Mouse (Mus musculus) monocyte, adult 2 months (primary cell): ENCODE measurements around the gene Gm13288.
"Not testable (repeated sequence)": the region's sequence is repeated elsewhere in the genome, so short reads cannot be mapped to it uniquely, and the experiment has no call there.

ENCODE experiments used
- DNase-seq, 2 experiments: peaks; one replicate each; pipeline ENCODE4 v3.0.0; 2022; ENCODE audit warnings: low spot score in 2 of 2, low read depth in 1 of 2

Gene Gm13288

GRCm38 (mm10) chr4:88805231-88805630 lies at the start of gene Gm13288:
Gm13288 (plus strand) TSS chr4:88805531.
- not testable (repeated sequence) for DNase-seq

- DNase-seq, result not testable (repeated sequence)
Measured at GRCm38 (mm10) chr4:88756581-88757513, 48.5 kb upstream of the Gm13288 start.

GRCm38 (mm10) chr4:88757628-88758031 lies 47.7 kb upstream of the Gm13288 start:
- DNase-seq, result peak; percentile 85 to 95

GRCm38 (mm10) chr4:88758751-88759150 lies 46.6 kb upstream of the Gm13288 start:
- not testable (repeated sequence) for DNase-seq

- not testable (repeated sequence) for DNase-seq
Measured at GRCm38 (mm10) chr4:88759610-88760268, 45.6 kb upstream of the Gm13288 start, which contains the start of gene Gm13283. Gm13283 (plus strand) TSS chr4:88760119.

- DNase-seq, result peak; percentile 63 to 64
Measured at GRCm38 (mm10) chr4:88760431-88760830, 44.9 kb upstream of the Gm13288 start.

- peak; percentile 67 to 70 for DNase-seq
Measured at GRCm38 (mm10) chr4:88761776-88762175, 43.6 kb upstream of the Gm13288 start.

GRCm38 (mm10) chr4:88762341-88762740 lies 43.0 kb upstream of the Gm13288 start:
- not testable (repeated sequence) for DNase-seq

GRCm38 (mm10) chr4:88763384-88764018 lies 41.8 kb upstream of the Gm13288 start:
- DNase-seq, result peak in 1 of 2 experiments; percentile 45

- not testable (repeated sequence) for DNase-seq
Measured at GRCm38 (mm10) chr4:88773534-88773933, 31.8 kb upstream of the Gm13288 start, which contains the start of gene Gm13290. Gm13290 (plus strand) TSS chr4:88773834.

GRCm38 (mm10) chr4:88776622-88777021 lies 28.7 kb upstream of the Gm13288 start, which contains the start of gene Gm13289:
Gm13289 (plus strand) TSS chr4:88776922.
- not testable (repeated sequence) for DNase-seq

- DNase-seq, result not testable (repeated sequence)
Measured at GRCm38 (mm10) chr4:88779550-88779949, 25.8 kb upstream of the Gm13288 start, which contains the start of gene Gm13272. Gm13272 (plus strand) TSS chr4:88779850.

- not testable (repeated sequence) for DNase-seq
Measured at GRCm38 (mm10) chr4:88780320-88780719, 25.0 kb upstream of the Gm13288 start.

GRCm38 (mm10) chr4:88781831-88782230 lies 23.5 kb upstream of the Gm13288 start, which contains the start of gene Ifnz:
Ifnz (plus strand) TSS chr4:88782131.
- DNase-seq, result not testable (repeated sequence)

GRCm38 (mm10) chr4:88782335-88782734 lies 23.0 kb upstream of the Gm13288 start:
- DNase-seq, result peak in 1 of 2 experiments; percentile 4

GRCm38 (mm10) chr4:88785409-88785808 lies 19.9 kb upstream of the Gm13288 start, which contains the start of gene Gm13276:
Gm13276 (plus strand) TSS chr4:88785709.
- DNase-seq, result not testable (repeated sequence)

GRCm38 (mm10) chr4:88788402-88788801 lies 16.9 kb upstream of the Gm13288 start, which contains the start of gene Gm13277:
Gm13277 (plus strand) TSS chr4:88788632.
- DNase-seq, result peak in 1 of 2 experiments; percentile 58

- DNase-seq, result not testable (repeated sequence)
Measured at GRCm38 (mm10) chr4:88791250-88791649, 14.1 kb upstream of the Gm13288 start, which contains the start of gene Gm13278. Gm13278 (plus strand) TSS chr4:88791550.

- peak; percentile 61 to 85 for DNase-seq
Measured at GRCm38 (mm10) chr4:88793936-88794675, 11.2 kb upstream of the Gm13288 start, which contains the start of gene Gm13275. Gm13275 (plus strand) TSS chr4:88794487.

GRCm38 (mm10) chr4:88797097-88797496 lies 8.2 kb upstream of the Gm13288 start, which contains the start of gene Gm13279:
Gm13279 (plus strand) TSS chr4:88797397.
- DNase-seq, result not testable (repeated sequence)
